Mouse (Mus musculus): ENCODE data around the gene Prkaca. TPM values are rescaled to one million over a fixed set of nuclear protein-coding genes. Genes with fewer than 3 reads are reported as not detected.
A peak's percentile ranks its signal among the peaks of the same experiment; 100 is the strongest.
"Not testable (repeated sequence)": the region's sequence is repeated elsewhere in the genome, so short reads cannot be mapped to it uniquely, and the experiment has no call there.

The Prkaca gene
- total RNA-seq, 2 experiments from 2014 or later = 253 to 325 TPM

- no peak for DNase-seq
Observed at GRCm38 (mm10) chr8:84002957-84003611, 30.3 kb downstream of the Prkaca start.

GRCm38 (mm10) chr8:84003612-84004246 lies 30.9 kb downstream of the Prkaca start:
- DNase-seq = no peak

DNA sequence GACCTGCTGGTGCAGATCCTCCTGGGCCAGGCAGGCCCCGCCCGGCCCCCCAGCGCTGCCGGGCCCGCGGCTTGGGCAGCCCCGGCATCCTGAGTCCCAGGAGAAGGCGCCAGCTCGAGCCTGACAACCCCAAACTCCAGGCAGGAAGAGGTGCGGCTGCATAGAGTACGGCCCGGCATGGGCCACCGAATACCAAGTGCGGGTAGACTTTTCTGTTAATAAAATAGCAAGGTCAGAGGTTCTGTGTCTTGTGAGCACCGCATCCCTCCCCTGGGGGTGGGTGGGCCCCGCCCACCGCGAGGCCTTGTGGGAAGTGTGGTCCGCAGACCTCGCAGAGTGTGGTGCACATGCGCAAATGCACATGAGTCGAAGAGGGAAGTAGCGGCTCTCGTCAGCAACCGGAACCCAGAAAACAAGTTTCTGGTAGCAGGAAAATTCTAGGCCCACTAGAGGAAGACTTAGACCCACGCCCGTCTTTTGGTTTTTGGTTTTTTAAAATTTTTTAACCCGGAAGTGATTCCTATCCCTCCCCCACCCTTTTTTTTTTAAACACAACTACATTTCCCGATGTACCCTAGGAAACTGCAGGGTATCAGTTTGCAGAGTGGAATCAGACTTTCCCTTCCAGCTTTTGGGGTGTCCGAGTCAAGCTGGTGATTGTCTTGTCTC lies 31.9 kb downstream of the Prkaca start:
- DNase-seq = peak; percentile 96

DNA sequence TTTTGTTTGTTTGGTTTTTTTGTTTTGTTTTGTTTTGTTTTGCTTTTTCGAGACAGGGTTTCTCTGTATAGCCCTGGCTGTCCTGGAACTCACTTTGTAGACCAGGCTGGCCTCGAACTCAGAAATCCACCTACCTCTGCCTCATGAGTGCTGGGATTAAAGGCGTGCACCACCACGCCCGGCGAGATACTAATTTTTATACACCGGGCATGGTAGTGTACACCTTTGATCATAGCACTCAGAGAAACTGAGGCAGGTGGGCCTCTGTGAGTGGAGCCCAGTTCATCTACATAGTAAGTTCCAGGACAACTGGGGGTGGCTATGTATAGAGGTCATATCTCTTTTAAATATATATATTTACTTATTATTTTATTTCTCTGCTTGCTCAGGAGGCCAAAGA lies 32.7 kb downstream of the Prkaca start:
- not testable (repeated sequence) for DNase-seq

DNA sequence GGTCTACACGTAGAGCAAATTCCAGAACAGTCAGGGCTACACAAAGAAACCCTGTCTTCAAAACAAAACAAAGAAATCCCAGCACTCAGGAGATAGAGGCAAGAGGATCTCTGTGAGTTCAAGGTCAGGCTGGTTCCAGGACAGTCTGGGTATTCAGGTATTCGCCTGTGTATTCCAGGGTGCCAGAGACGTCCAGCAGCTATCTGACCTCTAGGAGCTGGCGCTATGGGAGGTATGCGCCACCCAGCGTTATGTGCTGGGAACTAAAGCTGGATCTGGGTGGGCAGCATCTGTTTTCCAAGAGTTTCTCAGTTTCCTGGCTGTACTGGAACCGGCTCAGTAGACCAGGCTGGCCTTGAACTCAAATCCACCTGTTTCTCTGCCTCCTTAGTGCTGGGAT lies 35.6 kb downstream of the Prkaca start:
- peak; percentile 28 for DNase-seq

- peak; percentile 94 for DNase-seq
Observed at GRCm38 (mm10) chr8:84009876-84010275, 37.1 kb downstream of the Prkaca start.

DNA sequence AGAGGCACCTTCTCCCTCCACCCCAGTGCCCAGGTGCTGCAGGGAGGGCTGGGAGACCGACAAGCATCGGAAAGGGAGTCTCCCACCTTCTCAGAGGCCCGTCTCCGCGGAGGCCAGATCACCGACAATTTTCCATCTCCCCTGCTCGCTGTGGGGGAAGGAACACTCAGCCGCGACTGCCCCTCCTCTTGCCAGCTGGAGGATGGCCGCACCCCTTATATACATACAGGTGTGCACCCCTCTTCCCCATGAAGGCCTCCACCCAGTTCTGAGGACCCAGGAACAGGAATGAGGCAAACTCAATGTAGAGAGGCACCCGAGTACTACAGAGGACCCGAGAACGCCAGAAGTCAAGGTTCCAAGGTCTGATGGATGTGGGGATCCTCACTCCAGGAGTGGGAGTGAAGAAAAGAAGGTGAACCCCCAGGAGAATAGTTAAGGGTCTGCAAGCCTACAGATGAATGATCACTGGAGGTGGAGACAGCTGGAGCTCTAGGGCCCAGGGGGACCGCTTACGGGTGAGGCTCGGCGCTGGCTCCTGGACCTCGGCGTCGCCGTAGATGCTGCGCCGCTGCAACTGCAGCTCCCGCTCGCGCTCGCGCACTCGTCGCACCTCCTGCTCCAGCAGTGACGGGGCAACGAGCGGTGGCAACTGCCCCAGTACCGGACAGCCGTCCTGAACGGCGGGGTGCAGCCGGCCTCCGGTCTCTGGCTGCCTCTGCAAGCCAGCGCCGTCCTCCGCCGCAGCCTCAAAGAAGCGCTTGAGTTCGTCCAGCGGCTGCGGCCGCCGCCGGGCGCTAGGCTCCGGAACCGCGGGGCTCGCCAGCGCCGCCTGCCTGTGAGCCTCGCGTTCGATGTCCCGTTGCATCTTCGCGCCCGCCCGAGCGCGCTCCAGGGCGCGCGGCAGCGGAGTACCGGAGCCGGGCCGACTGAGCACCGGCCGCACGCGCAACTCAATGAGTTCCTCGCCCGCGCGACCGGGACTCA lies 38.1 kb downstream of the Prkaca start:
- DNase-seq = peak; percentile 90

DNA sequence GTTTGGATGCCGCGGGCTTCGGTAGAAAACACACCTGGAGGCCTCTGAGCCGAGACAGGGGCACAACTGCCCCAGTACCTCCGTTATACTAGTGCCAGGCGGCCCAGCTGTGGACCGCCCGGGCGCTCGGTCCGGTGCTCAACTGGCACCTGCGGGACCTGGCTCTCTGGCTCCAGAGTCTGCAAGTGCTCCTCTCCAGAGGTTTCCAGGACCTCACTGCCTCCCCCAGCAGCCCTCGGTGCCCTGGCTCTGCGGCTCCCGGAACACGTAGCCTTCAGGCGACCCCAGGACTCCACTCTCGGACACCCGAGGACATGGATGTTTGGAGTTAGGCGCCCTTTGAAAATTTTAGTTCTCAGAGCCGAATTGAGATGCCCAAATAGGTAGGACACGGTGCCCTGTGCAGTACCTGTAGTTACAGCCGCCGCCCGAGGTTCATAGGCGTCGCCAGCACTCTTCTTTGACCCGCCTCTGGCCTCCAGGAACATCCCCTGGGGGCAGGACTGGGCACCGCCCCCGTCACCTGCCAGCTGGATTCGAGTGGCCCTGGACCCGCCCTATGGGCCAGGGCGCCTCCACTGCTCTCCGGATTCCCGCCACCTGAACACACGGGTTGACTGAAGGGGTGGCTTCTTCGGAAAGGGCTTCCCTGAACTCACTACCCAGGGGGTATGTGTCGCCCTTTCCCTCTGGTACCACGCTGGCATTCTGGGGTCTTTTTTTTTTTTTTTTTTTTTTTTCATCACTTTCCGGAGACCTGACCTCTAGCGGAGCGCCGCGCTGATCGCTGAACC lies 39.1 kb downstream of the Prkaca start, which contains the start of gene 2210011C24Rik:
Gene 2210011C24Rik (minus strand): TSS at position 467 of the 794 bp plus-strand sequence.
- DNase-seq = peak; percentile 38

DNA sequence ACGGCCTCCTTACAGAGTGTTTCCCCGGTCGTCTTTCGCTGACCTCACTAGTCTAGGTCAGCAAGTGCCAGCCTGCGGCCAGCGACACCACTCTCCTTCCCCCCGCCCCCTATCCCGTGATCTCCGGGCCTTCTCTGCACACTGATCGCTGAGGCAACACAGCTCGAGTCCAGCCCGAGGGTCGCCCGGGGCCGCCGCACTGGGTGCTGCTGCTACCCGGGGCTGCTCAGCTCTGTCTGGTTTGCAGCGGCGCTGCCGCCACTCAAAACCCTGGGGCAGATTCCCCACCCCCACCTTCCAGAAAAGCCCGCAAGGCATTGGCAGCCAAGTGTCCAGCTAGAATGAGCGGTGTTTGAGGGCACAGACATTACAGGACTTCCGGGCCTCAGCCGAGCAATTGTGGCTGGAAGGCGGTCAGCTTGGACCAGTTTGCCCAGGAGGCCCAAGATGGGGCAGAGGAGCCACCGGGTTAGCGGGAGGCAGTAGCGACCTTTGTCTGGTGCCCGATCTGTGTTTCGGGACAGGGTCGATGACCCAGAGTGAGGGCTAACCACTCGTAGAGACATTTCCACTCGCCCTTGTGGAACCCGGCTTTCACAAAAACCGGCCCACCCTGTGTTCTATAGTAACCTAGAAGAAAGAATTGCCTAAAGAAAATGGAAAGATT lies 39.8 kb downstream of the Prkaca start:
- peak; percentile 26 for DNase-seq

DNA sequence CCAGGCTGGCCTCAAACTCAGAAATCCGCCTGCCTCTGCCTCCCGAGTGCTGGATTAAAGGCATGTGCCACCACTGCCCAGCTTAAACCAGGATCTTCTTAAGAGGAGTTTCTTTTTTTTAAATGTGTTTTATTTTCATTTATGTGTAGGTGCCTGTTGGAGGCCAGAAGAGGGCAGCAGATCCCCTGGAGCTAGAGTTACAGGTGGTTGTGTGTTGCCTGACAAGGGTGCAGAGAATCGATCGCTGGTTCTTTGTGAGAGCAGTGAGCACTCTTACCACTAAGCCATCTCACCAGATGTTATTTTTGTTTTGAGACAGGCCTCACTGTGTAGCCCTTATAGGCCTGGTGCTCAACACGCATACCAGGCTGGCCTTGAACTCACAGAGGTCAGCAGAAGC lies 43.0 kb downstream of the Prkaca start:
- DNase-seq = no peak

DNA sequence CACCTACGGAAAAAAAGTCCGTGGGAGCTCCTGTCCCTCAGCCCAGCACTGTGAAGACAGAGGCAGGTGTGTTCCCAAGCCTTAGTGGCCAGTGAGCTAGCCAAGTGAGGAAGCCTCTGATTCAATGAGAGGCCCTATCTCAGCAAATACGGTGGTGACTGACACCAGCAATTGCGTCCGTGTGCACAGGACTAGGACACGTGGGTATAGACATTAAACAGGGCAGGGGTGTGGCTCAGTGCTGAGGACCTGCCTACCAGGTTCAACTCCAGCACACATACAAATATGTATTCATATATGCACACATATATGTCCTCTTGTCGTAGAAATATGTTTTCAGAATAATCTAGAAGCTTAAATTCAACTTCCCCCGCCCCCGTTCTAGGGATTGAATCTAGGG lies 46.9 kb downstream of the Prkaca start:
- DNase-seq = no peak

DNA sequence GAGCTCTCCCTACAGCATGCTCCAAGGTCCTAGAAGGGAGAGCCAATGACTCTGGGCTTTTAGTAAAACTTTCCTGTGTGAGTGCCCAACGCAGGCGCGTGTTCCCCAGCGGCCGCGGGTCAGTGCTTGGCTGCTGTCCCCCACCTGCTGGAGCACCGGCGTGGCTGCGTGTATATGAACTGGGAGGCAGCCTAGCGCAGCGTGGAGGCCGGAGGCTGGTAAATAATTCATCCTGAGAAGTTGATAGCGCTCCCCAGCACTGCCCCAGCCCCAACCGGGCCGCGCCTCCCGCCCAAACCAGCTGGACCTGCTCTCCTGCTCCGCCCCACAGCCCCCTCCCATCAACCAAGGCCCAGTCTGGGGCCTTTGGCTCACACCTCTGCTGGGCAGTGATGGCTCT lies 48.3 kb downstream of the Prkaca start, which contains the start of gene Palm3:
Gene Palm3 (plus strand): TSS at position 376 of the 400 bp plus-strand sequence.
- peak; percentile 32 for DNase-seq

GRCm38 (mm10) chr8:84021569-84021968 lies 48.8 kb downstream of the Prkaca start:
- DNase-seq = no peak

- DNase-seq = peak; percentile 55
Observed at GRCm38 (mm10) chr8:84023085-84023484, 50.3 kb downstream of the Prkaca start.

- no peak for DNase-seq
Observed at GRCm38 (mm10) chr8:84023631-84024030, 50.8 kb downstream of the Prkaca start.

DNA sequence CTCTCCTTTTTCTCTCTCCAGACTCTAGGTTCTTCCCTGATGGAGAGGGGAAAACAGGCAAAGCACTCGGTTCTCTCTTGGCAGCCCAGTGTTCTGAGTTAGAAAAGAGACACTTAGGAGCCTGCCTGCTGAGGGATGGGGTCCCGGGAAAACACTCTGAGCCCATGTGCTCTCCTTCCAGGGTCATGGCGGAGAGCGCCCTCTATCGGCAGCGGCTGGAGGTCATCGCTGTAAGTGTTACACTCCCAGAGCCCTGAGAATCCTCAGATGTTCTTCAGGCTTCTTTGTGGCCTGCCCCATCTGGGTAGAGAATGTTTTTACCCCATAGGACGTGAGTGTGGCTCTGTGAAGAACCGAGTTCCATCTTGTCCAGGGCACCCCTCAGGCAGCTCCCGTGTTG lies 51.4 kb downstream of the Prkaca start:
- DNase-seq = peak; percentile 71

- DNase-seq = peak; percentile 70
Observed at GRCm38 (mm10) chr8:84025863-84026262, 53.1 kb downstream of the Prkaca start.

DNA sequence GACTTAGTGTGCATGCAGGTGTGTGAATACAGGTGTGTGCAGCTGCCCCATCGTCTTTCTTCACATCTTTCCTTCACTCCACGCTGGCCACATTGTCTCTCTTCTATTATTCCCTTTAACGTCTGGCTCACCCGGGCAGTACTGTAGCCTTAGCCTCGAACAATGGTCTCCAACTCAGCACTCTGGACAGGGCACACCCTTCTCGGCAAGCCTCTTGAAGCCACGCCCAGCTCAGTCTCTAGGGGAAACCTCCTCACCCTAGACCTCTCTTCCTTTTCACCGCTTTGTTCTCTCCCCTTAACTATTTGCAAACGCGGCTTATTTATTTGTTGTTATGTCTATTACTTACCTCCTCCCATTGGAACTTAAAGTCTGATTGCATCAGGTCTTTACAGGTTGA lies 54.7 kb downstream of the Prkaca start:
- no peak for DNase-seq

GRCm38 (mm10) chr8:84029272-84029671 lies 56.5 kb downstream of the Prkaca start:
- DNase-seq = no peak

DNA sequence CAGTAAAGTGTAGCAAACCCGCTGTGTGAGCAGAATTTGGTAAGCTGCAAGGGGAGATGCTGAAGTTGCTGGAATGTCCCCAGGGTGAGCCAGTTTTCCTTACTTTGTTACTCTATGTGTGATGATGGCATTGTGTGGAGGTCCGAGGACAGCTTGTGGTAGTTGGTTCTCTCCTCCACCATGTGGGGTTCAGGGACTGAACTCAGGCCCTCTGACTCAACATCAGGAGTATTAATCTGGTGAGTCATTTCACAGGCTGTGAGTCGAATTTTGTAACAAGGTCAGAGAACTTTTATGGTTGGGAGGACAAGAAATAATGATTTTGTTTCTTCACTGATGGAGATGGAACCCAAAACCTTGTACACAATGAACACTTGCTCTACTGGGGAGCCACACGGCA lies 60.0 kb downstream of the Prkaca start:
- DNase-seq = no peak

DNA sequence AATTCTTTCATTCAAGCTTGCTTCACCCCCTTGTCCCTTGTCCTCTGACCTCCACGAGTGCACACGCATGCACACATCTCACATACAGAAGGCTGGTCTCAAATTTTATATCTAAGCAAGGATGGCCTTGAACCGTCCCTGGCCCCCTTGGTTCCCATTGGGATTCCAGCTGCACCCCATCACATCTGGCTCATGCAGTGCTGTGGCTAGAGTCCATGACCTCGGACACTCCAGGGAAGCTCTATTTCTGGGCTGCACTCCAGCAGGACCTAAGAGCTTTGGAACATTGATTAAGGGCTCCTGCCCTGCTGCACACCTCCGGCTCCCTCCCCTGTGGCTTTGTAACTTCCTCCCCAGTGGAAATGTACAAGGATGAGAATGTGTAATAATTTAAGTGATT lies 65.2 kb downstream of the Prkaca start:
- peak; percentile 59 for DNase-seq
